Comparison of ENCODE assay signal across 27 mouse cellular contexts in the genomic region with DNA sequence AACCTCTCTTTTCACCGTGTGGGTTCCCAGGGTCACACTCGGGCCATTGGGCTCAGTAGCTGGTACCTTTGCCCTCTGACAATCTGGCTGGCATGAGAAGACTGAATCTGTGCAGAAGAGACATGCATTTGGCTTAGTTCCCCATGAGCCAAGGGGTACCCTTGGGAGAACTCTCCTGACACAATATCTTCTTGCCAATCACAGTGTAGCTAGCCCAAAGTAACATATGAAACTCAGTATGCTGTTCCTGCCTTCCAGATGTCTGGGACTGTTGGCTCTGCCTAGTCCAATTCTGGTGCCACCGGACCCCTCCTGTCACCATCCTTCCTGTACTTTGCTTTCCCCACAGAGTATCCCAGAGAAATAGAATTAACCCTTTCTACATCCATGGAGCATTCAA. TPM values are rescaled to one million over a fixed set of nuclear protein-coding genes. Genes with fewer than 3 reads are reported as not detected.
DNase-seq lines count a peak whose midpoint lies in the region; ATAC-seq and TF ChIP-seq lines count a peak whose summit lies in the region.
"Had no signal": no experiment of that assay in that cellular context is flagged by ENCODE, and none has a peak within 500 bp of the region (broad histone marks: within the 10 kb centered on the region; RNA-seq: fewer than 3 reads in every experiment).

No protein-coding gene starts in this region.

- 37% methylated on average over 3 of the region's 3 CpGs for WGBS in cerebellum, adult 2 months
- 80% methylated on average over 3 of the region's 3 CpGs for WGBS in spleen, adult 2 months
- 91% methylated on average over 3 of the region's 3 CpGs for WGBS in macrophage (ENCODE audit: missing documents)
- WGBS in kidney, embryonic 15.5 days, result 76% methylated on average over 3 of the region's 3 CpGs

- no peak overlapping the region for H3K4me2 ChIP-seq in kidney, embryonic 15.5 days
- H3K4me2 ChIP-seq: embryonic facial prominence, embryonic 15.5 days; heart, embryonic 11.5 days; midbrain, embryonic 15.5 days had no signal

- H3K27me3 ChIP-seq in cerebellum, adult 2 months (ENCODE audit: control insufficient read depth, insufficient read depth, low read length), result no peaks in the 10 kb centered on the region
- H3K27me3 ChIP-seq in spleen, adult 2 months (ENCODE audit: control insufficient read depth, insufficient read depth, low read length), result no peaks in the 10 kb centered on the region
- H3K27me3 ChIP-seq in kidney, embryonic 15.5 days, result no peaks in the 10 kb centered on the region
- H3K27me3 ChIP-seq: embryonic facial prominence, embryonic 15.5 days; megakaryocyte, embryonic 14.5 days; midbrain, embryonic 15.5 days; Patski had no signal

- peaks cover 4% of the 10 kb centered on the region for H3K4me1 ChIP-seq in cerebellum, adult 2 months (ENCODE audit: control insufficient read depth, insufficient read depth, low read length)
- H3K4me1 ChIP-seq in spleen, adult 2 months (ENCODE audit: control insufficient read depth, insufficient read depth, insufficient read length), result peaks cover 50% of the 10 kb centered on the region; the same call in 1 of the 2 replicates
- H3K4me1 ChIP-seq in kidney, embryonic 15.5 days, result peaks cover 45% of the 10 kb centered on the region
- H3K4me1 ChIP-seq: midbrain, embryonic 15.5 days had no signal

- peak; percentile 52 to 63 for DNase-seq in cerebellum, postnatal 10 days
- no peak for DNase-seq in cerebellum, adult 2 months
- peak; percentile 36 for DNase-seq in left cerebral cortex, postnatal 4 days
- no peak for DNase-seq in left cerebral cortex, adult 9 months (ENCODE audit: low spot score in 2 of 2)
- DNase-seq in spleen, adult 2 months (ENCODE audit: low read depth in 1 of 2, low spot score in 2 of 2), result no peak
- DNase-seq in spleen, adult 18-20 months, result no peak
- DNase-seq: adrenal gland, adult 2 months; cerebellum, adult 9-10 months; forebrain, postnatal 0 days; kidney, postnatal 4 days; liver, postnatal 0 days; right cerebral cortex, postnatal 14 days; thymus, postnatal 36 days had no signal

- ATAC-seq in kidney, embryonic 15.5 days (replicated peaks; ENCODE audit: low FRiP score), result no peak
- ATAC-seq: intestine, postnatal 0 days; liver, postnatal 0 days; lung, postnatal 0 days; midbrain, embryonic 15.5 days; Patski had no signal

- no peak for TF ChIP-seq POLR2A in cerebellum, adult 2 months (IDR thresholded peaks at IDR 0.05; ENCODE audit: borderline replicate concordance, insufficient read depth, low read length)
- no peak for TF ChIP-seq POLR2A in spleen, adult 2 months (IDR thresholded peaks at IDR 0.05; ENCODE audit: low read depth, low read length)

- peaks cover 16% of the 10 kb centered on the region for H3K79me2 ChIP-seq in macrophage (ENCODE audit: inconsistent target)

- H3K27ac ChIP-seq in cerebellum, adult 2 months (ENCODE audit: insufficient read depth, low read length), result no peak overlapping the region
- H3K27ac ChIP-seq in spleen, adult 2 months (ENCODE audit: insufficient read depth, low read length), result peak overlapping the region; percentile 0; the same call in 1 of the 2 replicates
- peak overlapping the region; percentile 100 for H3K27ac ChIP-seq in macrophage
- no peak overlapping the region for H3K27ac ChIP-seq in kidney, embryonic 15.5 days
- H3K27ac ChIP-seq: midbrain, embryonic 15.5 days had no signal

- 0 out of 2 replicates have a peak, but pooled peaks cover under 1% of the 10 kb centered on the region for H3K36me3 ChIP-seq in spleen, adult 2 months (ENCODE audit: control insufficient read depth, insufficient read depth, low read length)
- peaks cover 1% of the 10 kb centered on the region; the same call in 1 of the 2 replicates for H3K36me3 ChIP-seq in macrophage (ENCODE audit: inconsistent target)
- peaks cover 4% of the 10 kb centered on the region; the same call in 1 of the 2 replicates for H3K36me3 ChIP-seq in kidney, embryonic 15.5 days
- H3K36me3 ChIP-seq: hindbrain, embryonic 10.5 days; midbrain, embryonic 15.5 days had no signal

- intact Hi-C loops in left cerebral cortex, postnatal 4 days (cut with DNase I), result no loop called here

- no peak for TF ChIP-seq CTCF in cerebellum, adult 2 months (IDR thresholded peaks at IDR 0.05; ENCODE audit: borderline replicate concordance, insufficient read depth, low read depth, low read length)
- TF ChIP-seq CTCF in spleen, adult 2 months (IDR thresholded peaks at IDR 0.05; ENCODE audit: extremely low read depth, insufficient read depth, insufficient read length, insufficient replicate concordance), result no peak

- no peak overlapping the region for H3K9ac ChIP-seq in kidney, embryonic 15.5 days
- H3K9ac ChIP-seq: embryonic facial prominence, embryonic 15.5 days; forebrain, postnatal 0 days; liver, postnatal 0 days; midbrain, embryonic 15.5 days had no signal

- H3K9me3 ChIP-seq in kidney, embryonic 15.5 days (replicated peaks), result no peaks in the 10 kb centered on the region
- H3K9me3 ChIP-seq: embryonic facial prominence, embryonic 15.5 days; hindbrain, embryonic 10.5 days; megakaryocyte, embryonic 14.5 days; midbrain, embryonic 15.5 days had no signal

- H3K4me3 ChIP-seq in cerebellum, adult 2 months (replicated peaks; ENCODE audit: insufficient read depth, low read depth, low read length), result no peak overlapping the region
- H3K4me3 ChIP-seq in spleen, adult 2 months (ENCODE audit: extremely low read depth, insufficient read depth, insufficient read length), result no peak overlapping the region
- no peak overlapping the region for H3K4me3 ChIP-seq in macrophage (ENCODE audit: inconsistent target)
- no peak overlapping the region for H3K4me3 ChIP-seq in kidney, embryonic 15.5 days (replicated peaks)
- H3K4me3 ChIP-seq: embryonic facial prominence, embryonic 15.5 days; hindbrain, embryonic 10.5 days; midbrain, embryonic 15.5 days had no signal

RNA-seq across cellular contexts. Expression of a gene that starts 29.1 kb away (rescaled TPM):
- polyA plus RNA-seq in cerebellum, adult 2 months (2012; rRNA removed), result 0.79 and 1.1 TPM in 2 replicates
- total RNA-seq in left cerebral cortex, postnatal 4 days (2021), result 1 to 10 TPM; 1.3 to 2.1 TPM
- 0.11 and 0.14 TPM in 2 replicates for polyA plus RNA-seq in spleen, adult 2 months (2012; rRNA removed)
- 10 to 100 TPM in 10 of 26 experiments, 1 to 10 TPM in 16; 2.1 to 25.4 (median 7.0) TPM for total RNA-seq in macrophage (2018; cell fraction: chromatin; rRNA removed)
- total RNA-seq in macrophage (2018; cell fraction: cytosol; rRNA removed), result under 1 TPM in 16 of 26 experiments, not detected in 10; 0.07 to 0.44 (median 0.15) TPM
- total RNA-seq in macrophage (2018; cell fraction: nucleus; rRNA removed), result 10 to 100 TPM in 2 of 26 experiments, 1 to 10 TPM in 21, under 1 TPM in 3; 0.52 to 18.4 (median 2.1) TPM
- 0.13 TPM in 1 of 3 replicates, not detected in the others for polyA plus RNA-seq in macrophage (2018)
- not detected in 2 replicates for polyA plus RNA-seq in kidney, embryonic 15.5 days (2015; fragmentation: Nextera tagmentation; extraction: Ambion mirVana)
- total RNA-seq: common myeloid progenitor, adult 5-6 weeks; gastrocnemius, postnatal 4 days had no signal
- polyA plus RNA-seq: heart, embryonic 11.5 days; heart, postnatal 0 days; hindbrain, embryonic 10.5 days; intestine, postnatal 0 days; kidney, embryonic 14.5 days; liver, postnatal 0 days; lung, postnatal 0 days; Patski had no signal

RNA-seq across cellular contexts. Expression of a gene that starts 30.7 kb away (rescaled TPM):
- 27.3 and 28.5 TPM in 2 replicates for polyA plus RNA-seq in cerebellum, adult 2 months (2012; rRNA removed)
- total RNA-seq in left cerebral cortex, postnatal 4 days (2021), result 1 to 10 TPM; 6.1 to 7.0 TPM
- polyA plus RNA-seq in spleen, adult 2 months (2012; rRNA removed), result 55.8 and 61.8 TPM in 2 replicates
- 1,000 to 10,000 TPM in 1 of 26 experiments, 100 to 1,000 TPM in 25; 183 to 1,124 (median 419) TPM for total RNA-seq in macrophage (2018; cell fraction: chromatin; rRNA removed)
- 100 to 1,000 TPM; 261 to 438 (median 317) TPM for total RNA-seq in macrophage (2018; cell fraction: cytosol; rRNA removed)
- 1,000 to 10,000 TPM in 2 of 26 experiments, 100 to 1,000 TPM in 24; 284 to 1,133 (median 407) TPM for total RNA-seq in macrophage (2018; cell fraction: nucleus; rRNA removed)
- 195 to 316 TPM (median 234 TPM) in 3 replicates for polyA plus RNA-seq in macrophage (2018)
- 14.9 and 20.0 TPM in 2 replicates for polyA plus RNA-seq in kidney, embryonic 15.5 days (2015; fragmentation: Nextera tagmentation; extraction: Ambion mirVana)

RNA-seq across cellular contexts. Expression of a gene that starts 37.8 kb away (rescaled TPM):
- polyA plus RNA-seq in cerebellum, adult 2 months (2012; rRNA removed), result 0.11 and 0.14 TPM in 2 replicates
- total RNA-seq in left cerebral cortex, postnatal 4 days (2021), result 1 to 10 TPM; 1.7 to 1.9 TPM
- 4.3 and 6.4 TPM in 2 replicates for polyA plus RNA-seq in spleen, adult 2 months (2012; rRNA removed)
- total RNA-seq in macrophage (2018; cell fraction: chromatin; rRNA removed), result 1 to 10 TPM in 14 of 26 experiments, under 1 TPM in 3, not detected in 9; 0.42 to 7.2 (median 1.2) TPM
- 1 to 10 TPM in 1 of 26 experiments, under 1 TPM in 19, not detected in 6; 0.03 to 1.3 (median 0.27) TPM for total RNA-seq in macrophage (2018; cell fraction: cytosol; rRNA removed)
- total RNA-seq in macrophage (2018; cell fraction: nucleus; rRNA removed), result 1 to 10 TPM in 5 of 26 experiments, under 1 TPM in 17, not detected in 4; 0.12 to 3.1 (median 0.45) TPM
- polyA plus RNA-seq in macrophage (2018), result 0.51 to 0.53 TPM in 2 of 3 replicates, not detected in the other
- polyA plus RNA-seq in kidney, embryonic 15.5 days (2015; fragmentation: Nextera tagmentation; extraction: Ambion mirVana), result 12.7 and 17.5 TPM in 2 replicates

Comparison
In these comparisons a context has a peak if more than half of its experiments do, and no peak if none do; other contexts are left out.
1. DNase-seq: peak in cerebellum, postnatal 10 days (2 of 2) and left cerebral cortex, postnatal 4 days (single experiment); none in cerebellum, adult 2 months (0 of 2), left cerebral cortex, adult 9 months (0 of 2), spleen, adult 2 months (0 of 2) and spleen, adult 18-20 months (0 of 2).
2. H3K27ac ChIP-seq: peak in spleen, adult 2 months (single experiment) and macrophage (single experiment); none in cerebellum, adult 2 months (single experiment) and kidney, embryonic 15.5 days (single experiment).